Mouse (Mus musculus) testis, adult 2 months (tissue): ENCODE measurements around the gene B4galnt1. TPM values are rescaled to one million over a fixed set of nuclear protein-coding genes. Genes with fewer than 3 reads are reported as not detected.
"Not testable (repeated sequence)": the region's sequence is repeated elsewhere in the genome, so short reads cannot be mapped to it uniquely, and the experiment has no call there.

Experiments
- H3K27ac ChIP-seq: fragments of 200-500 bp; 2 replicates; pipeline ENCODE4 v1.5.1; 2012; ENCODE audit warnings: low read depth, low read length; ENCODE audit not compliant: control insufficient read depth, insufficient read depth
- H3K27me3 ChIP-seq: fragments of 200-500 bp; 2 replicates; pipeline ENCODE4 v1.6.1; 2012; ENCODE audit warnings: mild to moderate bottlenecking, low read length, moderate library complexity; ENCODE audit not compliant: control insufficient read depth, insufficient read depth
- H3K36me3 ChIP-seq: fragments of 200-500 bp; 2 replicates; pipeline ENCODE4 v1.6.1; 2012; ENCODE audit warnings: mild to moderate bottlenecking, low read length; ENCODE audit not compliant: control insufficient read depth, insufficient read depth
- H3K4me1 ChIP-seq: fragments of 200-500 bp; 2 replicates; pipeline ENCODE4 v1.6.1; 2012; ENCODE audit warnings: low read length; ENCODE audit not compliant: control insufficient read depth, insufficient read depth
- H3K4me3 ChIP-seq: fragments of 200-500 bp; 2 replicates; pipeline ENCODE4 v1.5.1; 2012; ENCODE audit warnings: low read depth, mild to moderate bottlenecking, low read length, moderate library complexity, mixed read lengths; ENCODE audit not compliant: control insufficient read depth
- CTCF ChIP-seq: fragments of 200-500 bp; IDR thresholded peaks from 2 replicates; pipeline ENCODE4 v1.5.1; 2012; ENCODE audit warnings: low read depth, mild to moderate bottlenecking, inconsistent platforms, low read length, moderate library complexity; ENCODE audit not compliant: control insufficient read depth, insufficient read depth, insufficient replicate concordance
- POLR2A ChIP-seq: fragments of 200-500 bp; IDR thresholded peaks from 2 replicates; pipeline ENCODE4 v1.6.1; 2012; ENCODE audit warnings: low read depth, mild to moderate bottlenecking, inconsistent platforms, low read length, moderate library complexity; ENCODE audit not compliant: control insufficient read depth
- polyA plus RNA-seq: library from polyadenylated mRNA; depleted of rRNA; stranded (reverse); fragments of >200 nt; gene quantifications from 2 replicates; pipeline ENCODE4 v1.2.3, GENCODE M21; 2012

The B4galnt1 gene
- polyA plus RNA-seq, 1 experiment, result 27.0 TPM

GRCm38 (mm10) chr10:127145303-127145702 is 19.7 kb upstream of the B4galnt1 start:
- no peak for TF ChIP-seq CTCF
- TF ChIP-seq POLR2A, result no peak
- Histone ChIP-seq H3K36me3 (no peaks in the 10 kb centered on the region), H3K27ac (no peak overlapping the region), H3K27me3 (no peaks in the 10 kb centered on the region), H3K4me3 (no peak overlapping the region; the same call in 1 of the 2 replicates), H3K4me1 (peaks cover 15% of the 10 kb centered on the region)

- no peak for TF ChIP-seq CTCF
- no peak for TF ChIP-seq POLR2A
- no peak overlapping the region for H3K4me3 ChIP-seq
Observed at GRCm38 (mm10) chr10:127147135-127147534, 17.9 kb upstream of the B4galnt1 start.

GRCm38 (mm10) chr10:127150471-127150872 is 14.6 kb upstream of the B4galnt1 start:
- Histone ChIP-seq H3K4me3 (no peak overlapping the region), H3K36me3 (no peaks in the 10 kb centered on the region), H3K4me1 (peaks cover 2% of the 10 kb centered on the region; the same call in 1 of the 2 replicates), H3K27ac (no peak overlapping the region), H3K27me3 (no peaks in the 10 kb centered on the region)
- TF ChIP-seq CTCF, result no peak
- TF ChIP-seq POLR2A, result no peak

More at GRCm38 (mm10) chr10:127147135-127147534, 17.9 kb upstream of the B4galnt1 start:
- Histone ChIP-seq H3K27ac (no peak overlapping the region), H3K27me3 (no peaks in the 10 kb centered on the region), H3K4me1 (peaks cover 12% of the 10 kb centered on the region), H3K36me3 (no peaks in the 10 kb centered on the region)

GRCm38 (mm10) chr10:127151233-127151632 is 13.8 kb upstream of the B4galnt1 start:
- H3K4me3 ChIP-seq, H3K4me1 ChIP-seq, H3K27me3 ChIP-seq, H3K27ac ChIP-seq, H3K36me3 ChIP-seq: not testable (repeated sequence)

- not testable (repeated sequence) for H3K27ac ChIP-seq, H3K4me3 ChIP-seq, H3K36me3 ChIP-seq, H3K4me1 ChIP-seq, H3K27me3 ChIP-seq
Observed at GRCm38 (mm10) chr10:127152556-127152955, 12.5 kb upstream of the B4galnt1 start.

GRCm38 (mm10) chr10:127153323-127153722 is 11.7 kb upstream of the B4galnt1 start:
- no peak overlapping the region for H3K4me3 ChIP-seq
- TF ChIP-seq POLR2A, result no peak
- TF ChIP-seq CTCF, result no peak
- no peaks in the 10 kb centered on the region for H3K36me3 ChIP-seq
- no peaks in the 10 kb centered on the region for H3K27me3 ChIP-seq
- H3K27ac ChIP-seq, result no peak overlapping the region
- no peaks in the 10 kb centered on the region for H3K4me1 ChIP-seq

- no peak overlapping the region for H3K27ac ChIP-seq
- no peak overlapping the region for H3K4me3 ChIP-seq
- no peaks in the 10 kb centered on the region for H3K36me3 ChIP-seq
- no peaks in the 10 kb centered on the region for H3K4me1 ChIP-seq
- no peaks in the 10 kb centered on the region for H3K27me3 ChIP-seq
- TF ChIP-seq POLR2A (no peak), CTCF (no peak)
Observed at GRCm38 (mm10) chr10:127154241-127154640, 10.8 kb upstream of the B4galnt1 start.

- Histone ChIP-seq H3K4me1 (no peaks in the 10 kb centered on the region), H3K36me3 (no peaks in the 10 kb centered on the region), H3K4me3 (no peak overlapping the region), H3K27ac (no peak overlapping the region), H3K27me3 (no peaks in the 10 kb centered on the region)
- TF ChIP-seq CTCF, result no peak
- no peak for TF ChIP-seq POLR2A
Observed at GRCm38 (mm10) chr10:127154652-127155051, 10.4 kb upstream of the B4galnt1 start.

GRCm38 (mm10) chr10:127156089-127156488 is 8.9 kb upstream of the B4galnt1 start:
- Histone ChIP-seq H3K36me3 (no peaks in the 10 kb centered on the region), H3K4me3 (no peak overlapping the region), H3K27ac (no peak overlapping the region), H3K27me3 (no peaks in the 10 kb centered on the region), H3K4me1 (no peaks in the 10 kb centered on the region)
- TF ChIP-seq POLR2A (no peak), CTCF (no peak)
